Mouse (Mus musculus) gastrocnemius, postnatal 25 days (tissue): ENCODE results near the gene Gm19668. TPM values are rescaled to one million over a fixed set of nuclear protein-coding genes. Genes with fewer than 3 reads are reported as not detected.
"Not testable (repeated sequence)": the region's sequence is repeated elsewhere in the genome, so short reads cannot be mapped to it uniquely, and the experiment has no call there.

ENCODE experiments used
- DNase-seq: peaks from one replicate; pipeline ENCODE4 v3.0.0; 2022
- total RNA-seq, 2 experiments: library from RNA; stranded (reverse); gene quantifications; 1 replicate in 1 of 2; 2 replicates in 1 of 2; pipeline ENCODE4 v1.2.3; 2021

Gm19668 gene
- total RNA-seq, 2 experiments from 2014 or later = not detected

DNA sequence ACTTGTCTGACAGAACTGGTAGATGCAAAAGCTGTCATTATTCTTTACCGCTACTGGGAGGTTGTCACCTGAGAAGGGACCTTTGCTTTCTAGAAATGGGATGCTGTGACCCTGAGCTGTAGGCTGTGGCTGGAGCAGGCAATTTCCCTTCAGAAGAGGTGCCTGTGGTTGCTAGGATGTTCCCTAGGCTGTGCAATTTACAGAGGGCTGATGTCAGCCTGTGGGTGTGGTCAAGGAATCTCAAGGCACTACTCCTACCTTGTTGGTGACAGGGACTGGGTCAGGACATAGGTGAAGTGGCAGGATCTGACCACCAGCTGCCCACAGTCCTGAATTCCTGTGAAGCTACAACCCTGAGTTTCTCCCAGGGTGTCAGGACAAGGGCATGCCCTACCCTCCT lies 29.2 kb downstream of the Gm19668 start:
- no peak for DNase-seq

DNA sequence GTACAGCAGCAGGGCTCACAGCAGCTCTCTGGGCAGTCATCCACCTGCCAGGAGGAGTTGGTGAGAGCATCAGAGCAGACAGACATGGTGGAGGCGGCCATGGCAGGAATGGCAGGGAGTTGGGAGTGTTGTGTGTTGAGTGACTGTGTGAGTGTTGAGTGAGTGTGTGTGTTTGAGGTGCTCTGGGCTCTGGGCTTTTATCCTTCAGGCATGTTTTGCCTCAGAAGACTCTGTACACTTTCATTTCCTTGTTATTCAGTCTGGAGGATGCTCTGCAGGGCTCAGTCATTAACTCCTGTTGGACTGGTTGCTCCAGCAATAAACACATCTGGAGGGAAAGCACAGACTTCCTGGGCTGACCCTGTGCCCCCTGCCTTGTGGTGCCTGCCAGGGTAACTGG lies 39.4 kb downstream of the Gm19668 start, which contains the start of gene Gm3233:
Gm3233 (minus strand) TSS at position 101 of the 400 bp plus-strand sequence.
- DNase-seq = not testable (repeated sequence)

- DNase-seq = no peak
Measured at GRCm38 (mm10) chr10:77753448-77753847, 45.5 kb downstream of the Gm19668 start.

GRCm38 (mm10) chr10:77752312-77752711 lies 46.6 kb downstream of the Gm19668 start:
- not testable (repeated sequence) for DNase-seq

GRCm38 (mm10) chr10:77751254-77751653 lies 47.7 kb downstream of the Gm19668 start, which contains the start of gene Gm9736:
TSS of gene Gm9736 (minus strand) at chr10:77751354.
- not testable (repeated sequence) for DNase-seq

DNA sequence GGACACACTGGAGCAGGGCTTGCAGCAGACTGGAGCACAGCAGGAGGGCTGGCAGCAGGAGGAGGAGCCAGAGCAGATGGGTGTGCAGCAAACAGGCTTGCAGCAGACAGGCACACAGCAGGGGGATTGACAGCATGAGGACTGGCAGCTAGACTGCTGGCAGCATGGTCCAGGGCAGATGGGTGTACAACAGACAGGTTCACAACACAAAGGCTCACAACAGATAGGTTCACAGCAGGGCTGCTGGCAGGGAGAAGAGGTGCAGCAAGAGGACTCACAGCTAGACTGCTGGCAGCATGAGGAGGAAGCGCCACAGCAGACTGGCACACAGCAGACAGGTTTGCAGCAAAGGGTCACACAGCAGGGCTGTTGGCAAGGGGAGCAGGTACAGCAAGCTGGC lies 48.2 kb downstream of the Gm19668 start:
- DNase-seq = not testable (repeated sequence)

Other genes with a start within 250 kb of the Gm19668 start
- 10 to 100 TPM; 26.1 to 29.1 TPM for gene Pttg1ip, start 217.4 kb downstream of the Gm19668 start, total RNA-seq
- gene Sumo3, start 193.0 kb downstream of the Gm19668 start, total RNA-seq = 10 to 100 TPM; 32.8 to 36.7 TPM
- gene Gm49325, start 192.9 kb downstream of the Gm19668 start, total RNA-seq = 1 to 10 TPM; 6.5 to 7.4 TPM
- 10 to 100 TPM; 81.7 to 84.9 TPM for gene Ube2g2, start 176.9 kb downstream of the Gm19668 start, total RNA-seq
- gene Tspear, start 112.6 kb downstream of the Gm19668 start, total RNA-seq = not detected
- not detected for gene Gm19402, start 108.4 kb downstream of the Gm19668 start, total RNA-seq
- not detected for gene Gm9508, start 101.9 kb downstream of the Gm19668 start, total RNA-seq
- gene Gm10272, start 92.5 kb downstream of the Gm19668 start, total RNA-seq = not detected
- not detected for gene Gm10024, start 87.7 kb downstream of the Gm19668 start, total RNA-seq
- gene Gm10142, start 83.3 kb downstream of the Gm19668 start, total RNA-seq = not detected
- gene Krtap12-1, start 78.5 kb downstream of the Gm19668 start, total RNA-seq = not detected
- gene Gm10100, start 72.6 kb downstream of the Gm19668 start, total RNA-seq = not detected
- not detected for gene Gm18596, start 56.5 kb downstream of the Gm19668 start, total RNA-seq
- not detected for gene Gm9736, start 47.8 kb downstream of the Gm19668 start, total RNA-seq
- not detected for gene Gm3233, start 39.5 kb downstream of the Gm19668 start, total RNA-seq
- gene Gm3238, start 27.8 kb downstream of the Gm19668 start, total RNA-seq = not detected
- gene Gm7138, start 22.2 kb downstream of the Gm19668 start, total RNA-seq = not detected
- gene Gm3250, start 16.6 kb downstream of the Gm19668 start, total RNA-seq = not detected
- gene Gm7137, start 10.9 kb downstream of the Gm19668 start, total RNA-seq = not detected
- gene Gm9639, start 4.1 kb downstream of the Gm19668 start, total RNA-seq = not detected
- not detected for gene Gm9507, start 12.7 kb upstream of the Gm19668 start, total RNA-seq
- gene Gm2696, start 15.5 kb upstream of the Gm19668 start, total RNA-seq = not detected
- gene Krtap10-4, start 28.0 kb upstream of the Gm19668 start, total RNA-seq = not detected
- gene Krtap10-10, start 36.8 kb upstream of the Gm19668 start, total RNA-seq = not detected
- gene Gm36176, start 47.7 kb upstream of the Gm19668 start, total RNA-seq = not detected
- gene Gm10318, start 53.7 kb upstream of the Gm19668 start, total RNA-seq = not detected
- not detected for gene Gm3285, start 62.8 kb upstream of the Gm19668 start, total RNA-seq
- gene Lrrc3, start 103.4 kb upstream of the Gm19668 start, total RNA-seq = under 1 TPM; 0.18 to 0.32 TPM
- under 1 TPM; 0.26 to 0.83 TPM for gene Trpm2, start 171.4 kb upstream of the Gm19668 start, total RNA-seq
- 1 to 10 TPM; 4.0 to 4.7 TPM for gene 1810043G02Rik, start 179.4 kb upstream of the Gm19668 start, total RNA-seq
- gene Pfkl, start 210.9 kb upstream of the Gm19668 start, total RNA-seq = 1 to 10 TPM; 5.2 to 7.7 TPM
- gene Dnmt3l, start 242.8 kb upstream of the Gm19668 start, total RNA-seq = not detected
- gene Aire, start 244.5 kb upstream of the Gm19668 start, total RNA-seq = not detected